Mouse (Mus musculus): ENCODE results near the gene Dlg3. TPM values are rescaled to one million over a fixed set of nuclear protein-coding genes. Genes with fewer than 3 reads are reported as not detected.

Gene Dlg3
- polyA plus RNA-seq (2016; fragmentation: Nextera tagmentation; extraction: Ambion mirVana), result 13.4 and 14.2 TPM in 2 replicates

DNA sequence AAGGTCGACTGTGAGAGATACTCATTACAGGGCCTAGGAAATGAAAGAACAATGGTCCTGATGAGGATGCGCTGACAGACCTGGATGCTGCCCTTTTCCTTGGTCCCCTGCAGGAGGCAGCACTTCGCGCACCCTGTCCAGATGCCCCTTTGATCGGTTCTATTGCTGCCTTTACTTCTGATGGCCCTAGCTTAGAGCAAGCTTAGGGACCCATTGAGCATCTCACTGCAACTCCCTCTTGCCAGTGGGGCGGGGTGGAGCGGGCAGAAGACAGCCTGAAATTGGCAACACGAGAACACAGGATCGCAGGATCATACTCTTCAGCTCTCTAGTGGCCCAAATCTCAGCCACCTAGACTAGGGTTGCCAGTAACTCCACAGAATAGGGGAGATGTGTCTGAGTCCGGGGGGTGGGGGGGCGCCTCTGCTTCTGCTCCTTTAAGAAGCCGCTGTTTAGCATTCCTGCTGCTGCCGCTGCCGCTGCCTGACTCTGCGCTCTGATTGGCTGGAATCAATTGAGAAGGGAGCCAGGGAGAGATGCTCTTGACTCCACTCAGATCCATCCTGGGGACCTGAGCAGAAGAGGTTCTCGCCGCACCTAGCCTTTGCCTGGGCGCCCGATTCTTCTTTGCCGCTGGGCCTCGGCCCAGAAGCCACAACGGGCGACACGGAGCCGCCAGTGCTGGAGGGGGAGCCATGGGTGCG lies at the start of gene Dlg3:
Gene Dlg3, plus strand, starts transcription at position 542 of the 704 bp plus-strand sequence.
- ATAC-seq (ENCODE audit: insufficient number of reproducible peaks, insufficient read depth, low FRiP score, low TSS enrichment), result peak; percentile 67; the same call in 1 of the 2 replicates
- Histone ChIP-seq H3K36me3 (no peaks in the 10 kb centered on the region), H3K27ac (no peak within 1 kb of the TSS), H3K4me1 (0 out of 2 replicates have a peak, but pooled peaks cover 4% of the 10 kb centered on the region), H3K9me3 (no peaks in the 10 kb centered on the region), H3K9ac (peak within 1 kb of the TSS; percentile 45), H3K27me3 (peaks cover 17% of the 10 kb centered on the region), H3K4me2 (replicated peaks) (peak within 1 kb of the TSS; percentile 84), H3K4me3 (peak within 1 kb of the TSS; percentile 46)
- 25% methylated on average over 26 of the region's 26 CpGs for WGBS

DNA sequence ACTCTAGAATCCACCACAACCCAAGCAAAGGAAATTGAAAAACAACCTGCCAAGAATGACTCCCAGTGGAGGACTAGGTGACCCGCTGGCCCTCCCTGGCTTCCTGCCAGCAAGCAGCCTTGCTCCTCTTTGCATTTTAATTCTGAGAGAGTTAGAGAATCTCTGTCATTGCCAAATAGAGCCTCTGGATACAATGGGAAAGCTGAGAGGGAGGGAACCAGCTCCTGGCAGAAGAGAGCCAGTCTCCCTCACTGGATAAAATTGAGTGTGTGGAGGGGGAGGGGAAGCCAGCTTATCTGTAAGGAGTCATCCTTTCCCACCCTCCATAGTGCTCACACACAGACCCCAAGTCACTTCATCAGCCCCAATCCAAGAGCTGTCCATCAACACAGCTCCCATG lies 38.6 kb upstream of the Dlg3 start:
- H3K4me3 ChIP-seq, result no peak overlapping the region
- H3K9ac ChIP-seq, result no peak overlapping the region
- H3K36me3 ChIP-seq, result peaks cover 17% of the 10 kb centered on the region
- peaks cover 8% of the 10 kb centered on the region; the same call in 1 of the 2 replicates for H3K27me3 ChIP-seq
- 17% methylated on average over 1 of the region's 1 CpGs for WGBS
- 0 out of 2 replicates have a peak, but pooled peaks cover 3% of the 10 kb centered on the region for H3K4me1 ChIP-seq
- ATAC-seq (ENCODE audit: insufficient number of reproducible peaks, insufficient read depth, low FRiP score, low TSS enrichment), result no peak
- H3K9me3 ChIP-seq, result no peaks in the 10 kb centered on the region
- no peak overlapping the region for H3K4me2 ChIP-seq (replicated peaks)
- no peak overlapping the region for H3K27ac ChIP-seq

DNA sequence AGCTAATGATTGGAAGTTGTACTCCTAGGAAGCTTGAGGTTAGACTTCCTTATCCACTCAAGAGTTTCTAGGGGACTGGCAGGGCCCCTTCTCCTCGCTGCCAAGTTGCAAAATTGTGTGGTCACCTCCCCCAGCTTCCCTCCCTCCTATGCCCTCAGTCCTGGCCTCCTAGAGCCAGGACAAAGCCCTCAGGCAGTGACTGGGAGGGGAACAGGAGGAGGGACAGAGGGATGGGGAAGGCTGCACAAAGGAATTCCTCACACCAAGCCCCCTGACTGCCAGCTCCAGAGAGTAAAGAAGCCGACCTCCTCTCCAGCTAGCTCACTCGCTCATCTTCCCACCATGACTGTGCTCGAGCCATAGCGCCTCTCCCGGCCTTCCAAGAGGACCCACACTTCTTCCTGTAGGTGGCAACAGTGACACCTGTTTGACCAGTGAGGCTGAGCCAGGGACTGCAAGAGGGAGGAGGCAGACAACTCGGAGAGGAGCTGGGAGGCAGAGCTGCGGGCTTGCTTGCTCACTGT lies 37.8 kb upstream of the Dlg3 start, which contains the start of gene Gdpd2:
Gene Gdpd2, plus strand, starts transcription at position 209 of the 524 bp plus-strand sequence.
- ATAC-seq (ENCODE audit: insufficient number of reproducible peaks, insufficient read depth, low FRiP score, low TSS enrichment), result peak; percentile 77
- peak within 1 kb of the TSS; percentile 41 for H3K4me2 ChIP-seq (replicated peaks)
- H3K9me3 ChIP-seq, result no peaks in the 10 kb centered on the region
- H3K4me1 ChIP-seq, result 0 out of 2 replicates have a peak, but pooled peaks cover 3% of the 10 kb centered on the region
- H3K4me3 ChIP-seq, result no peak within 1 kb of the TSS
- no peak within 1 kb of the TSS for H3K27ac ChIP-seq
- peak within 1 kb of the TSS; percentile 24; the same call in 1 of the 2 replicates for H3K9ac ChIP-seq
- H3K27me3 ChIP-seq, result peaks cover 8% of the 10 kb centered on the region; the same call in 1 of the 2 replicates
- 11% methylated on average over 8 of the region's 8 CpGs for WGBS
- H3K36me3 ChIP-seq, result peaks cover 14% of the 10 kb centered on the region

DNA sequence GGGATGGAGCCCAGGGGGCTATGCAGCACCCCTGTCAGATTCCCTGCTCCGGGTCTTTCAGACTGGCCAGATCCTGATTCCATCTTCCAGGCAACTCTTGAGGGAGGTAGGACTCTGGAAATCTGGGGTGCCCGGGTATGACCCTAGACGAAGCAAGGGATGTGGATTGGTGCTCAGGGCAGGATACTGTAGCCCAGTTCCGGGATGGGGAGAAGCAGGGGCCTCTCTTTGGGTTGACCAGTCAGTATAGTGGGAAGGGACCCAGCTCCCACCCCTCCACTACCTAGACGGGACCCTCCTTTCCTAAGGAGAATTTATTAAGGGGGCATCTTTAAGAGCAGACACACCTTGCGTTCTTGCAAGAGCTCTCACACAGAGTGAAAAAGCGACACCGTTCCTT lies 37.3 kb upstream of the Dlg3 start:
- WGBS, result 25% methylated on average over 8 of the region's 8 CpGs
- peaks cover 8% of the 10 kb centered on the region; the same call in 1 of the 2 replicates for H3K27me3 ChIP-seq
- no peak overlapping the region for H3K27ac ChIP-seq

DNA sequence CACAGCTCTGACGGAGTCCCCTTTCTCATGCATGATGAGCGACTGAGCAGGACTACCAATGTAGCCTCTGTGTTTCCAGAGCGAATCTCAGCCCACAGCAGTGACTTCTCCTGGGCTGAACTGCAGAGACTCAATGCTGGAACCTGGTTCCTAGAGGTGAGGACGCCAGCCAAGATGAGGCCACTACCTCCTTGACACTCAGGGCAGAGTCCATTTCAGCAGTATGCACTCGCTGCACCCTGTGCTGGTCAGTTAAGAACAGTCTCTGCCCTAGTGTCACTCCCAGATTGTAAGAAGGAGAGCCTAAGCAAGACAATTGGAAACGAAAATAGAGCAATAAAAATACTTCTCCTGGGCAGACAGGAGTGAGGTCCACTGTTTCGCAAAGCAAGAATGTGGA lies 33.2 kb upstream of the Dlg3 start:
- 0 out of 2 replicates have a peak, but pooled peaks cover 3% of the 10 kb centered on the region for H3K4me1 ChIP-seq
- WGBS, result 75% methylated on average over 7 of the region's 7 CpGs
- H3K4me3 ChIP-seq, result no peak overlapping the region
- no peaks in the 10 kb centered on the region for H3K9me3 ChIP-seq
- no peak overlapping the region for H3K9ac ChIP-seq
- H3K27ac ChIP-seq, result no peak overlapping the region
- H3K27me3 ChIP-seq, result peaks cover 16% of the 10 kb centered on the region; the same call in 1 of the 2 replicates
- H3K36me3 ChIP-seq, result no peaks in the 10 kb centered on the region
- no peak overlapping the region for H3K4me2 ChIP-seq (replicated peaks)
- no peak for ATAC-seq (ENCODE audit: insufficient number of reproducible peaks, insufficient read depth, low FRiP score, low TSS enrichment)

More for the DNA sequence above, 37.3 kb upstream of the Dlg3 start:
- 0 out of 2 replicates have a peak, but pooled peaks cover 3% of the 10 kb centered on the region for H3K4me1 ChIP-seq
- no peak for ATAC-seq (ENCODE audit: insufficient number of reproducible peaks, insufficient read depth, low FRiP score, low TSS enrichment)
- peak overlapping the region; percentile 41 for H3K4me2 ChIP-seq (replicated peaks)
- H3K36me3 ChIP-seq, result peaks cover 14% of the 10 kb centered on the region
- H3K9ac ChIP-seq, result peak overlapping the region; percentile 24; the same call in 1 of the 2 replicates
- no peaks in the 10 kb centered on the region for H3K9me3 ChIP-seq
- H3K4me3 ChIP-seq, result no peak overlapping the region

DNA sequence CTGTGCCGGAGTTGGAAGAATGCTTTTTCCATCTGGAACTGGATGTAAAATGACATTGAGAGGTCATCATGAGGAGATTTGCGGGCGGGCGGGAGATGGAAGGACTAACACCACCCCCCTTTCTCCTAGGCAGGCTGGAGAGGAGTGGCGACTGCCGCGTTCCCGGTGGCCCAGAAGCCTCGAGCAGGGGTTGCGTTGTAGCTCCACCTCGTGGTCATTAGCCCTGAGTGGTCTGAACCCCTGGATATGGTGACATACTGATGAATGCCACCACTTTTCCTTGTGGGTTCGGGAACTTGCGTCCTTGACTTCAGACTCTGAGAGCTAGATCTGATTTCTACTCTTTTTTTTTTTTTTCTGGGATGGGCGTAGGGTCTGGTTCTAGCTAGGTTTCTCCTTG lies 28.6 kb upstream of the Dlg3 start:
- no peaks in the 10 kb centered on the region for H3K36me3 ChIP-seq
- ATAC-seq (ENCODE audit: insufficient number of reproducible peaks, insufficient read depth, low FRiP score, low TSS enrichment), result 0 out of 2 replicates have a peak, but pooled peaks have one; percentile 47
- WGBS, result 18% methylated on average over 14 of the region's 14 CpGs
- no peaks in the 10 kb centered on the region for H3K9me3 ChIP-seq
- peak overlapping the region; percentile 51 for H3K4me2 ChIP-seq (replicated peaks)
- H3K4me3 ChIP-seq, result peak overlapping the region; percentile 29
- H3K4me1 ChIP-seq, result no peaks in the 10 kb centered on the region
- H3K27me3 ChIP-seq, result 0 out of 2 replicates have a peak, but pooled peaks cover 10% of the 10 kb centered on the region
- H3K27ac ChIP-seq, result no peak overlapping the region
- no peak overlapping the region for H3K9ac ChIP-seq

DNA sequence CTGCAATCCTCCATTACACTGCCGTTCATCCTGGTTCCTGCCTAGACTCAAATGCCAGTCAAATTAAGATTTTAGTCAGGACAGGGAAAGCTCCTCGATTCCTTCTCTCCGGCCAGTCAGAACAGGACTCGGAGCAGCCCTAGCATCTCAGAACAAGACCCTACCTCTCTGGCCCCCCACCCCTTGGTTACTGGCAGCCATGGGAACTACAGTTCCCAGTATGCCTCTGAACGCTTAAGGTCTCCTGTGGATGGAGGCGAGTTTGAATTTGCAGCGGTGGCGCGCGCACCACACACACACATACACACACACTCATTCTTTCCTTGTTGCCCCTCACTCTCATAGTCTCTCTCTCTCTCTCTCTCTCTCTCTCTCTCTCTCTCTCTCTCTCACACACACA lies 28.1 kb upstream of the Dlg3 start:
- H3K4me3 ChIP-seq, result peak overlapping the region; percentile 29
- 35% methylated on average over 6 of the region's 10 CpGs for WGBS
- no peak; the same call in 1 of the 2 replicates for ATAC-seq (ENCODE audit: insufficient number of reproducible peaks, insufficient read depth, low FRiP score, low TSS enrichment)

DNA sequence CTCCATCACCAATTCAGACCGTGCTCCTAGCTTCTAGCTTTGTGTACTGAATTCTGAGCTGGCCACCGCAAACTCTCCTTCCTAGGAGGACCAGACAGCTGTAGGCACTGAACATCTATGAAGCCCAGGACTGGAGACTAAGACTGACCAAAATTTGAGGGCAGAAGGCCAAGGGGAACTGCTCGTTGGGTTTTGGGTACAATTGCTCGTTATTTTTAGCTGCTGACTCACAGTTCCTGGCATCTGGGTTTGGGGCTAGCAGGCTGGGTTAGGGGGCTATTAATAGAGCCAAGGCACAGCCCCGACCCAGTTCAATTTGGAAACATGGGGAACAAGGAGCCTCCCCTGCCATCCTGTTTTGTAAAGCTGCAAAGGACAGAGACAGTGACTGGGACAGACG lies 26.7 kb upstream of the Dlg3 start:
- 71% methylated on average over 6 of the region's 6 CpGs for WGBS
- H3K27ac ChIP-seq, result no peak overlapping the region
- H3K9ac ChIP-seq, result no peak overlapping the region
- no peak overlapping the region for H3K4me3 ChIP-seq
- ATAC-seq (ENCODE audit: insufficient number of reproducible peaks, insufficient read depth, low FRiP score, low TSS enrichment), result no peak
- no peaks in the 10 kb centered on the region for H3K4me1 ChIP-seq
- H3K36me3 ChIP-seq, result no peaks in the 10 kb centered on the region
- H3K27me3 ChIP-seq, result 0 out of 2 replicates have a peak, but pooled peaks cover 8% of the 10 kb centered on the region
- no peak overlapping the region for H3K4me2 ChIP-seq (replicated peaks)
- H3K9me3 ChIP-seq, result no peaks in the 10 kb centered on the region

More for the DNA sequence above, 28.1 kb upstream of the Dlg3 start:
- no peaks in the 10 kb centered on the region for H3K4me1 ChIP-seq
- peak overlapping the region; percentile 51 for H3K4me2 ChIP-seq (replicated peaks)
- H3K9me3 ChIP-seq, result no peaks in the 10 kb centered on the region
- no peak overlapping the region for H3K9ac ChIP-seq
- 0 out of 2 replicates have a peak, but pooled peaks cover 10% of the 10 kb centered on the region for H3K27me3 ChIP-seq
- no peaks in the 10 kb centered on the region for H3K36me3 ChIP-seq
- no peak overlapping the region for H3K27ac ChIP-seq

DNA sequence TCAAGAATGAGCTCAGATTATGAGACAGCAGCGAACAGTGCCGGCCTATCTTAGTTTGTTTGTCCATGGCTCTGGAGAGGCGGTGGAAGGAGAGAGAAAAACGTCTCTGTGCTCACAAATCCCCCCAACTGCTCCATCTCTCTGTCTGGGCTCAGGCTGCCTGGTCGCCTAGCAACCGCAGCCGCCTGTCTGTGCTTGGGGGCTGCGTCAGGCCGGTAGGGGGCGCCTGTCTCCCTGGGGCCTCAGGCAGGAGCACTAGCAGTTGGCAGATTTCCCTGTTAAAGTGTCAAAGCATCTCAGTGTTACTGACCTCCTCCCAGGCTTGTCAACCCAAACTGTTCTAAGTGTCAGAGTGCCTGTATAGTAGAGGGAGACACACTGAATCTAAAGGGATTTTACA lies 25.6 kb upstream of the Dlg3 start:
- Histone ChIP-seq H3K9me3 (no peaks in the 10 kb centered on the region), H3K9ac (no peak overlapping the region), H3K4me3 (no peak overlapping the region), H3K27me3 (0 out of 2 replicates have a peak, but pooled peaks cover 6% of the 10 kb centered on the region), H3K36me3 (no peaks in the 10 kb centered on the region), H3K4me1 (no peaks in the 10 kb centered on the region), H3K27ac (no peak overlapping the region), H3K4me2 (replicated peaks) (no peak overlapping the region)
- WGBS, result 5% methylated on average over 10 of the region's 10 CpGs
- no peak for ATAC-seq (ENCODE audit: insufficient number of reproducible peaks, insufficient read depth, low FRiP score, low TSS enrichment)

DNA sequence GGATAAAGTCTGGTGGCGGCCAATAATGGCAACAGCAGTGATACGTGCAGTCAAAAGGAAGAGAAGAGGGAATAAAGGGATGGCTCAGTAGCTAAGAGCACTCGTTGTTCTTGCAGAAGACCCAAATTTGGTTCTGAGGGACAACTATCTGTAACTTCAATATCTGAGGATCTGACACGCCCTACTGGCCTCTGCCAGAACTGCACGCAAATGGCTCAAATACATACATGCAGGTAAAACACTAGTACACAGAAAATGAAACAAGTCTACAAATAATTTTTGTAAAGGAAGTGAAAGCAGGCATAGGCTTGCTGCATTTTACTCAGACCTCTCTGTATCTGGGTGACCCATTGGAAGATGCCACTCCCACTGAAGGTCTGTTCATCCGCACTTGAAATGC lies 1.7 kb upstream of the Dlg3 start:
- no peaks in the 10 kb centered on the region for H3K36me3 ChIP-seq
- no peak overlapping the region for H3K9ac ChIP-seq
- 0 out of 2 replicates have a peak, but pooled peaks cover 4% of the 10 kb centered on the region for H3K4me1 ChIP-seq
- no peaks in the 10 kb centered on the region for H3K9me3 ChIP-seq
- no peak for ATAC-seq (ENCODE audit: insufficient number of reproducible peaks, insufficient read depth, low FRiP score, low TSS enrichment)
- H3K27ac ChIP-seq, result no peak overlapping the region
- no peak overlapping the region for H3K4me2 ChIP-seq (replicated peaks)
- H3K27me3 ChIP-seq, result peaks cover 17% of the 10 kb centered on the region
- WGBS, result 85% methylated on average over 6 of the region's 6 CpGs
- H3K4me3 ChIP-seq, result no peak overlapping the region

DNA sequence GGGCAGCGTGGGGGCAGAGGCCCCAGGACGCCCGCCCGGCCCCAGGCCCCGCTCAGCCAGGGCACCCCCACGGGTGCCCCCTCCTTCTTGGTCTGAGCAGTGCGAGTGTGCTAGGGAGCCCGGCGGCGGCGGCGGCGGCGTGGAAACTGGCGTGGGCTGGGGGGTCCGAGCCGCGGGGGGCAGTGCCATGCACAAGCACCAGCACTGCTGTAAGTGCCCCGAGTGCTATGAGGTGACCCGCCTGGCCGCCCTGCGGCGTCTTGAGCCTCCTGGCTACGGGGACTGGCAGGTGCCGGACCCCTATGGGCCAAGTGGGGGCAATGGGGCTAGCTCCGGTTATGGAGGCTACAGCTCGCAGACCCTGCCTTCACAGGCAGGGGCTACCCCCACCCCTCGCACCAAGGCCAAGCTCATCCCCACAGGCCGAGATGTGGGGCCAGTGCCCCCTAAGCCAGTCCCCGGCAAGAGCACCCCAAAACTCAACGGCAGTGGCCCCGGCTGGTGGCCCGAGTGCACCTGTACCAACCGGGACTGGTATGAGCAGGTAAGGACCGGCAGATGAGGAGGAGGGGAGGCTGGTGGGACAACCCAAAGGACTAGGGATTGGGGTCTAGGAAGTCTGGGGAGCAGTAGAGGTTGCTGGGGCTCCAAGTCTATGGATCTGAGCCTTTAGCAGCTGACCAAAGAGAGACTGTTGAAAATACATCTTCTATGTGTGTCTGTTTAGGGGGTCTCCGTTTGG lies 534 bp downstream of the Dlg3 start:
- H3K4me3 ChIP-seq, result peak overlapping the region; percentile 46
- 37% methylated on average over 35 of the region's 36 CpGs for WGBS
- H3K4me2 ChIP-seq (replicated peaks), result peak overlapping the region; percentile 84
- H3K36me3 ChIP-seq, result no peaks in the 10 kb centered on the region
- H3K27ac ChIP-seq, result no peak overlapping the region
- peak overlapping the region; percentile 45 for H3K9ac ChIP-seq
- 0 out of 2 replicates have a peak, but pooled peaks cover 4% of the 10 kb centered on the region for H3K4me1 ChIP-seq
- ATAC-seq (ENCODE audit: insufficient number of reproducible peaks, insufficient read depth, low FRiP score, low TSS enrichment), result 0 out of 2 replicates have a peak, but pooled peaks have one; percentile 69
- H3K27me3 ChIP-seq, result peaks cover 17% of the 10 kb centered on the region
- no peaks in the 10 kb centered on the region for H3K9me3 ChIP-seq
